Mouse (Mus musculus) gastrocnemius, postnatal 14 days (tissue): ENCODE results near the gene Olfr145. TPM values are rescaled to one million over a fixed set of nuclear protein-coding genes. Genes with fewer than 3 reads are reported as not detected.

Experiments
- total RNA-seq, 2 experiments: library from RNA; stranded (reverse); gene quantifications; 2 replicates each; pipeline ENCODE4 v1.2.3; 2021

Olfr145 gene
- total RNA-seq, 2 experiments from 2014 or later, result not detected

Other genes starting within 250 kb of the Olfr145 start
- 10 to 100 TPM; 38.5 to 42.1 TPM for gene Tbrg1, start 239.4 kb upstream of the Olfr145 start, total RNA-seq
- not detected for gene Panx3, start 227.5 kb upstream of the Olfr145 start, total RNA-seq
- not detected for gene Olfr160, start 180.5 kb upstream of the Olfr145 start, total RNA-seq
- gene Olfr874, start 151.6 kb upstream of the Olfr145 start, total RNA-seq, result not detected
- not detected for gene Olfr875, start 124.9 kb upstream of the Olfr145 start, total RNA-seq
- not detected for gene Olfr876, start 93.7 kb upstream of the Olfr145 start, total RNA-seq
- gene Olfr877, start 42.5 kb upstream of the Olfr145 start, total RNA-seq, result not detected
- gene Olfr878, start 21.1 kb downstream of the Olfr145 start, total RNA-seq, result not detected
- gene Olfr881, start 95.1 kb downstream of the Olfr145 start, total RNA-seq, result not detected
- gene Olfr883, start 129.1 kb downstream of the Olfr145 start, total RNA-seq, result not detected
- not detected for gene Olfr884, start 149.8 kb downstream of the Olfr145 start, total RNA-seq
- not detected for gene Olfr885, start 164.6 kb downstream of the Olfr145 start, total RNA-seq
- gene Olfr887, start 187.3 kb downstream of the Olfr145 start, total RNA-seq, result not detected
- not detected for gene Olfr888, start 211.4 kb downstream of the Olfr145 start, total RNA-seq
- not detected for gene Olfr889, start 218.5 kb downstream of the Olfr145 start, total RNA-seq
- not detected for gene Olfr890, start 245.8 kb downstream of the Olfr145 start, total RNA-seq